Mouse (Mus musculus): ENCODE data around the gene Hspa8. TPM values are rescaled to one million over a fixed set of nuclear protein-coding genes. Genes with fewer than 3 reads are reported as not detected.
"Not testable (repeated sequence)": the region's sequence is repeated elsewhere in the genome, so short reads cannot be mapped to it uniquely, and the experiment has no call there.

The Hspa8 gene
- polyA plus RNA-seq, 1 experiment from 2014 or later, result 1,780 TPM

GRCm38 (mm10) chr9:40773142-40773541, 27.6 kb upstream of the Hspa8 start:
- DNase-seq; H3K27me3 ChIP-seq; H3K36me3 ChIP-seq; H3K4me3 ChIP-seq (replicated peaks); H3K27ac ChIP-seq; H3K9ac ChIP-seq; H3K9me3 ChIP-seq (replicated peaks); H3K4me1 ChIP-seq (replicated peaks); ATAC-seq (ENCODE audit: low read depth); H3K4me2 ChIP-seq: not testable (repeated sequence)
- 78% methylated on average over 6 of the region's 6 CpGs for WGBS (ENCODE audit: insufficient replicate concordance)

- WGBS (ENCODE audit: insufficient replicate concordance), result 51% methylated on average over 4 of the region's 4 CpGs
- DNase-seq (no peak), ATAC-seq (ENCODE audit: low read depth) (no peak)
- no peaks in the 10 kb centered on the region; the same call in 1 of the 2 replicates for H3K4me1 ChIP-seq (replicated peaks)
- H3K4me3 ChIP-seq (replicated peaks), result no peak overlapping the region
- H3K27ac ChIP-seq, result no peak overlapping the region
- no peaks in the 10 kb centered on the region for H3K27me3 ChIP-seq
- no peaks in the 10 kb centered on the region for H3K36me3 ChIP-seq
- H3K9ac ChIP-seq, result no peak overlapping the region
- H3K9me3 ChIP-seq (replicated peaks), result no peaks in the 10 kb centered on the region
- no peak overlapping the region for H3K4me2 ChIP-seq
Measured at GRCm38 (mm10) chr9:40773869-40774268, 26.9 kb upstream of the Hspa8 start.

DNA sequence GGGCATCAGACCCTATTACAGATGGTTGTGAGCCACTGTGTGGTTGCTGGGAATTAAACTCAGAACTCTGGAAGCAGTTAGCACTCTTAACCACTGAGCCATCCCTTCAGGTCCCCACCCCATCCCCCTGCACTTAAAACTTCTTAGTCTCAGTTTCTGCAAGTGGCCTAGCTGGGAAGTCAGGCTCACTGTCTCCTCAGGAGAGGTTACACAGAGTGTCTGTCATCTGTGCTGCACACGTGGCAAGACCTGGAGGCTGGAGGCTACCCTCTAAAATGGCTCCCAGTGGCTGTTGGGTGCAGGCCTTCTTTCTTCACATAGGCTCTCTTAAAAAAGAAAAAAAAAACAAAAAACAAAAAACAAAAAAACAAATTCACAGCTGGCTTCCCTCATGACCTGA, 24.7 kb upstream of the Hspa8 start:
- ATAC-seq (ENCODE audit: low read depth) (no peak), DNase-seq (no peak)
- peaks cover 2% of the 10 kb centered on the region; the same call in 1 of the 2 replicates for H3K4me1 ChIP-seq (replicated peaks)
- H3K27me3 ChIP-seq, result peaks cover 5% of the 10 kb centered on the region
- no peaks in the 10 kb centered on the region for H3K36me3 ChIP-seq
- H3K27ac ChIP-seq, result no peak overlapping the region
- WGBS (ENCODE audit: insufficient replicate concordance), result 19% methylated on average over 1 of the region's 1 CpGs
- no peaks in the 10 kb centered on the region for H3K9me3 ChIP-seq (replicated peaks)
- H3K9ac ChIP-seq, result no peak overlapping the region
- no peak overlapping the region for H3K4me2 ChIP-seq
- no peak overlapping the region for H3K4me3 ChIP-seq (replicated peaks)

DNA sequence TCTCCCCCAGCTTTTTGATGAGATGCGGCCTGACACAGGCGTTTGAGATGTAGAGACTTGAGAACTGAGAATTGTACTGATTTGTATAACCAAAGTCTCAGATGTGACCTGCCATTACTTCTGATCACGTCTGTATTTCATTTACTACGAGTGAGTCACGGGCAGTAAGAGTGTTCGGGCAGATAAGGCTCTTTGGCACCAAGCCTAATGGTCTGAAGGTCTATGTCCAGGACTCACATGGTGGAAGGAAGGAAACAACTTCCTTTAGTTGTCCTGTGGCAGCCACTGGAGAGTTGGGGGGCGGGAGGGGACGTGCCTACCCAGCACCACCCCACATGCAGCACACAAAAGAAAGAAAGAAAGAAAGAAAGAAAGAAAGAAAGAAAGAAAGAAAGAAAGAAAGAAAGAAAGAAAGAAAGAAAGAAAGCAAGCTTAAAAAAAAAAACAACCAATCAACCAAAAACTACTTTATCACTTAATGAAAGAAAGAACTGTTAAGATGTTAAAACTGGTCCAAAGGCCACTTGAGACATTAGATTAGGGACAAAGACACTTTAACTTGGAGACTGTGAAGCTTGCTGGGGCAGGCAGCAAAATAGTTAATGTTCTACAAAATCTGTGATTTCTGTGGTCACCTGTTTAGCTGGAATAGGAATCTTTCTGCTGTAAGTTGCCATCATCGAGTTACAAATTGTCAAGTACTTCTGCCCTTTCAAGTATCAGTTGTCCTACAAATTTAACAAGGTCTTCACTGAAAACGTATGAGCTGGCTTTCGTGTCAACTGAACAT, 24.1 kb upstream of the Hspa8 start:
- WGBS (ENCODE audit: insufficient replicate concordance), result 33% methylated on average over 11 of the region's 11 CpGs
- no peak for DNase-seq
- ATAC-seq (ENCODE audit: low read depth), result no peak

DNA sequence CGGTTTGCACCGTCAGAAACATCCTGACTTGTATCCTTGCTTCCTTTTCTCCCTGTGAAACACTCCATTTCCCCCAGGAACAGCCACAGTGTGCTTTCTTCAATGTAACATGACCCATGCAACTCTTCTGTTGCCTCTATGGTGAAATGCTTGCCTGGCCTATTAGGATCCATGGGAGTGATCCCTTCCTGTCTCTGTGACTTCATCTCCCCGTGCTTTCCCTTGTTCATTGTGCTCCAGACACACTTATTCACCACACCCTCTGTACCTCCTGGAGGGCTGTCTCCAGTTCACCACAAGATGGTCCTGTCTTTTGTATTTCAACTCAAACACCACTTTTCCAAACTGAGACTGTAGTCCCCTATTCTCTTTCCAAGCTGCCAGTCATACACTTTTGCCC, 20.7 kb upstream of the Hspa8 start:
- Histone ChIP-seq H3K4me3 (replicated peaks) (no peak overlapping the region), H3K27ac (no peak overlapping the region), H3K9ac (no peak overlapping the region), H3K4me1 (replicated peaks) (peaks cover 29% of the 10 kb centered on the region), H3K27me3 (peaks cover 33% of the 10 kb centered on the region), H3K36me3 (no peaks in the 10 kb centered on the region), H3K9me3 (replicated peaks) (no peaks in the 10 kb centered on the region), H3K4me2 (no peak overlapping the region)
- DNase-seq, result no peak
- 43% methylated on average over 3 of the region's 3 CpGs for WGBS (ENCODE audit: insufficient replicate concordance)
- ATAC-seq (ENCODE audit: low read depth), result no peak

More for the DNA sequence above, 24.1 kb upstream of the Hspa8 start:
- Histone ChIP-seq H3K4me1 (replicated peaks) (peaks cover 5% of the 10 kb centered on the region; the same call in 1 of the 2 replicates), H3K9ac (no peak overlapping the region), H3K27me3 (peaks cover 10% of the 10 kb centered on the region), H3K27ac (no peak overlapping the region), H3K36me3 (no peaks in the 10 kb centered on the region), H3K9me3 (replicated peaks) (no peaks in the 10 kb centered on the region), H3K4me2 (no peak overlapping the region), H3K4me3 (replicated peaks) (no peak overlapping the region)

DNA sequence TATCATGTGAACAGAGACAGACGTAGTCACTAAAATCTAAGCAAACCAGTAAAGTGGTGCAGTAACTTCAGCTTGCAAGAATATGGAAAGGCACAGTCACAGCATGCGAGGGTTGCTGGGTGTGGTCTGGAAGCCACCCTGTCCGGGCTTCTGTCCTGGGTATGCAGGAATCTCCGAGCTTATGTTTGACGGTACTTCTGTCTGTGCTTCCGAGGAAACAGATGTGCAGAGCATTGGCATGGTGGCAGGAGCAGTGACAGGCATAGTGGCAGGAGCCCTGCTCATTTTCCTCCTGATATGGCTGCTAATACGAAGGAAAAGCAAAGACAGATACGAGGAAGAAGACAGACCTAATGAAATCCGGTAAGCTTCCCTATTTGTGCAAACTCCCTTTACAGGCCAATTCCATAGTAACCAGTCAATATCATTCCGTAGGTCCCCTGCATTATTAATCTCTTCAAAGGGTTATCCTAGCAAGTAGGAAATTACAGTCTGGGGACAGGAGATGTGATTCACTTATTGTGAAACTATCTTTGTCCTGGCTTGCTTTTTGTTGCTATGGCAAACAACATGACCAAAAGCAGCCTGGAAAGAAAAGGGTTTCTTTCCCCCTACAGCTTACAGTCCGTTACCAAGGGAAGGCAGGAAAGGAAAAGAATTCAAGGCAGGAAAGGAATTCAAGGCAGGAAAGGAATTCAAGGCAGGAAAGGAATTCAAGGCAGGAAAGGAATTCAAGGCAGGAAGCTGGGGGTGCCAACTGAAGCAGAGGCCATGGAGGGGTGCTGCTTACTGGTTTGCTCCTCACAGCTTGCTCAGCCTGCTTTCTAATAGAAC, 19.7 kb upstream of the Hspa8 start:
- no peak overlapping the region for H3K4me3 ChIP-seq (replicated peaks)
- no peaks in the 10 kb centered on the region for H3K36me3 ChIP-seq
- H3K27ac ChIP-seq, result peak overlapping the region; percentile 41; the same call in 1 of the 2 replicates
- peaks cover 37% of the 10 kb centered on the region for H3K27me3 ChIP-seq
- peaks cover 29% of the 10 kb centered on the region for H3K4me1 ChIP-seq (replicated peaks)
- WGBS (ENCODE audit: insufficient replicate concordance), result 43% methylated on average over 11 of the region's 11 CpGs
- H3K9me3 ChIP-seq (replicated peaks), result no peaks in the 10 kb centered on the region
- no peak overlapping the region for H3K4me2 ChIP-seq
- H3K9ac ChIP-seq, result no peak overlapping the region
- no peak for ATAC-seq (ENCODE audit: low read depth)
- DNase-seq, result no peak

- ATAC-seq (ENCODE audit: low read depth), result peak; percentile 43
- peak overlapping the region; percentile 41; the same call in 1 of the 2 replicates for H3K27ac ChIP-seq
- peak overlapping the region; percentile 56 for H3K4me2 ChIP-seq
- peaks cover 37% of the 10 kb centered on the region for H3K27me3 ChIP-seq
- 8% methylated on average over 26 of the region's 26 CpGs for WGBS (ENCODE audit: insufficient replicate concordance)
- DNase-seq, result no peak
- H3K4me3 ChIP-seq (replicated peaks), result peak overlapping the region; percentile 33
- no peaks in the 10 kb centered on the region for H3K36me3 ChIP-seq
- H3K9me3 ChIP-seq (replicated peaks), result no peaks in the 10 kb centered on the region
- H3K9ac ChIP-seq, result no peak overlapping the region
- H3K4me1 ChIP-seq (replicated peaks), result peaks cover 29% of the 10 kb centered on the region
Measured at GRCm38 (mm10) chr9:40781726-40782581, 18.8 kb upstream of the Hspa8 start.

DNA sequence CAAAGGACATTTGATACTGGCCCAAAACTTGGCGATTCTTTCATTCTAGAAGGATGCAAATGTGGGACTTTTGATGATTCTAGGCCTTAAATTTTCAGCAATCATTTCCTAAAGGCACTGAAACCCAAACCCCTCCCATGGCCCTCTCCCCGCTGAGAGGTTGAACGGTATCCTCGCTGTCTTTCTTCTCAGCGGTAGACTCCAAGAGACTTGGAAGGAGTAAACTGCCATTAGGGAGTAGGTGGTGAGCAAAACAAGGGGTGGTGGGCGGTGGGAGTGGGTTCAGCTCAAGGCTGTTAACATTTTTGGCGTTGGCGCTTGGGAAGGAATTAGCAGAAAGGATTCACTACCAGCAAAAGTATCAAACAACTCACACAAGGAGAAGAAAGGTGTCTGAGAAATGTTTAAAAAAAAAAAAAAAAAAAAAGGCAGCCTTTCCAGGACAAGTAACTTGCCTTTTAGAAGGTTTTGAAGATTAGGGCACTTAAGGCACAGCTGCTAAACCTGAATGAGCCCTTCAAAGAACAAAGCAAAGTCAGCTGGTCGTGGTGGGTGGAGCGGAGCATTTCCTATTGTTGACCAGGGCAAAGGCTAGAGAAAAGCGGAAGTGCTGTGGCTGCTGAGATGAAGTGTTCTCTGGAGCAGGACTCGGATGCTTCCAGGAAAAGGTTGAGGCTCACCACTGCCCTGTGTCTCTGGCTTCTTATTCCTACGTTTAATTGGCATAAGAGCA, 17.0 kb upstream of the Hspa8 start:
- H3K4me3 ChIP-seq (replicated peaks), result no peak overlapping the region
- 8% methylated on average over 13 of the region's 13 CpGs for WGBS (ENCODE audit: insufficient replicate concordance)
- peaks cover 37% of the 10 kb centered on the region for H3K27me3 ChIP-seq
- H3K4me2 ChIP-seq, result peak overlapping the region; percentile 20; the same call in 1 of the 2 replicates
- H3K9me3 ChIP-seq (replicated peaks), result no peaks in the 10 kb centered on the region
- no peak overlapping the region; the same call in 1 of the 2 replicates for H3K27ac ChIP-seq
- no peaks in the 10 kb centered on the region for H3K36me3 ChIP-seq
- H3K9ac ChIP-seq, result no peak overlapping the region
- H3K4me1 ChIP-seq (replicated peaks), result peaks cover 29% of the 10 kb centered on the region
- ATAC-seq (ENCODE audit: low read depth), result peak; percentile 54; the same call in 1 of the 2 replicates
- DNase-seq, result no peak

- H3K9ac ChIP-seq, result no peak overlapping the region
- no peaks in the 10 kb centered on the region for H3K9me3 ChIP-seq (replicated peaks)
- peak overlapping the region; percentile 20; the same call in 1 of the 2 replicates for H3K4me2 ChIP-seq
- ATAC-seq (ENCODE audit: low read depth) (no peak), DNase-seq (no peak)
- WGBS (ENCODE audit: insufficient replicate concordance), result 13% methylated on average over 9 of the region's 9 CpGs
- H3K27me3 ChIP-seq, result peaks cover 37% of the 10 kb centered on the region
- peaks cover 29% of the 10 kb centered on the region for H3K4me1 ChIP-seq (replicated peaks)
- H3K27ac ChIP-seq, result no peak overlapping the region
- H3K4me3 ChIP-seq (replicated peaks), result no peak overlapping the region
- H3K36me3 ChIP-seq, result no peaks in the 10 kb centered on the region
Measured at GRCm38 (mm10) chr9:40784374-40784967, 16.3 kb upstream of the Hspa8 start.

DNA sequence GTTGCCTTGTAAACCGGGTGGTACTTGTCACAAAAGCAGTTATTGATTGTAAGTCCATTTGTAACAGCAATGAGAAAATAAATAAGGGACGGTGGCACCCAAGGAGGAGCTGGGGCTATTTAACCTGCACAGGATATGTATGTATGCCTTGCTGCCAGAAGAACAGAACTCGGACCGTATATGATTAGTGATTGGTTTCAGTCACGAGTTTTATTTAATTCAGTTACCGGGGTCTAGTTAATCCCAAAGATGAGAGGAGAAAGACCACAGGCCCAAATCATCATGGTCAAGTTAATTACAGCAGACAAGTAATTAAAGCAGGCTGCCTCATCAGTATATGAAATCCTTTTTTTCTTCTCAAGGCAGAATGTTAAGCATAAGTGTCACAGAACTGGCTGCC, 15.3 kb upstream of the Hspa8 start:
- no peaks in the 10 kb centered on the region for H3K9me3 ChIP-seq (replicated peaks)
- H3K4me1 ChIP-seq (replicated peaks), result peaks cover 29% of the 10 kb centered on the region
- peaks cover 37% of the 10 kb centered on the region for H3K27me3 ChIP-seq
- H3K27ac ChIP-seq, result no peak overlapping the region
- ATAC-seq (ENCODE audit: low read depth) (no peak), DNase-seq (no peak)
- H3K4me3 ChIP-seq (replicated peaks), result no peak overlapping the region
- no peak overlapping the region for H3K9ac ChIP-seq
- no peaks in the 10 kb centered on the region for H3K36me3 ChIP-seq
- WGBS (ENCODE audit: insufficient replicate concordance), result 72% methylated on average over 6 of the region's 6 CpGs
- no peak overlapping the region for H3K4me2 ChIP-seq
